Mouse (Mus musculus): ENCODE measurements around the gene Gnat1.

Gene Gnat1

DNA sequence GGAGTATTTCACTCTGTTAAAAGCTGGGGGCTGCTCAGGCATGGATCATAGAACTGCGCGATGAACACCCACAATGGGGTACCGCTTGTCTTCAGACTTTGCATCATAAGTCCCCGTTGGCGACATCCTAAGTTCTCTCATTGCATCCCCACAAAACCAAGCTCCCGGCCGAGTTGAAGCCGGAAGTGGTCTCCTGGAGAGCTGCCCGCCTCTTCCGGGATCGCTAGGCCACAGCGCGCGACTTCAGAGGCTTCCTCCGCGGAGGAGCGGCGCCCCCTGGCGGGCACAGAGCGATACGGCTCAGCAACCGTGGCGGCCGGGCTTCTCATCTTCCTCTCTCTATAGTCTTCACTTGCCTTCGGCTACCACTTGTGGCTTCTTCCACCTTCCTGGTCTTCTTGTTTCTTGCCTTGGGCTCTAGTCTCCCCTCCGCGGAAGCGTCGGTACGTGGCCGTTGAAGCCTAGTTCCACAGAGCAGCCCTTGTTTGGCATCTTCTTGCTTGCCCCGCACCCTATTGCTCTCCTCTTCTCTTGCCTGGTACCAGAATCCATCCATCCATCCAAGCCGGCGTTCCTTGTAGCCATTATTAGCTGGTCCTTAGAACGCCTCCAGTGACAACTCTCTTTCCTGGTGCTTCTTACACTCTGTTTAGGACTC is 34.9 kb downstream of the Gnat1 start:
- peak; percentile 88 for DNase-seq (ENCODE audit: low spot score)

GRCm38 (mm10) chr9:107643544-107644214 is 35.8 kb downstream of the Gnat1 start:
- DNase-seq (ENCODE audit: low spot score), result no peak

- DNase-seq (ENCODE audit: low spot score), result no peak
Measured at GRCm38 (mm10) chr9:107641666-107642065, 37.8 kb downstream of the Gnat1 start.

DNA sequence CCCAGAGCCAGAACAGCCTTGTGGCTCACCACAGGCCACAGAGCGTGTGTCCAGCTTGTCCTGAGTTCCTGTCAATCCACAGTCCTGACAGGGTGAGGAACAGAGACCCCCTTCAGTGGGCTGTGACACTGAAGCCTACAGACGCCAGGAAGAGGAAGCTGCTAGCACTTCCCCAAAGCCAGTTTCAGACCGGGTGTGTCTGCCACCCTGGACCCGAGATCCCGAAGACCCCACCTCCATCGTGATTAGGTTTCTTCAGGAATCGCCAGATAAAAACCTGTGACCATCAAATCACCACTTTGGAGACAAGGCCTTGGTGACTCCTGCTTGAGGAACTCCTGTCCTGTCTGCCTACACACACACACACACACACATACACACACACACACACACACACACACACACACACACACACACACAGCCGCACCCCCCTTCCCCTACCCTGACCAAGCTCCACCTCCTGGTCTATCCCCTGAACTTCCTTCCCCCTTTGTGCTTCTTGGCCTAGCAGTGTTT is 39.2 kb downstream of the Gnat1 start:
- DNase-seq (ENCODE audit: low spot score), result no peak

DNA sequence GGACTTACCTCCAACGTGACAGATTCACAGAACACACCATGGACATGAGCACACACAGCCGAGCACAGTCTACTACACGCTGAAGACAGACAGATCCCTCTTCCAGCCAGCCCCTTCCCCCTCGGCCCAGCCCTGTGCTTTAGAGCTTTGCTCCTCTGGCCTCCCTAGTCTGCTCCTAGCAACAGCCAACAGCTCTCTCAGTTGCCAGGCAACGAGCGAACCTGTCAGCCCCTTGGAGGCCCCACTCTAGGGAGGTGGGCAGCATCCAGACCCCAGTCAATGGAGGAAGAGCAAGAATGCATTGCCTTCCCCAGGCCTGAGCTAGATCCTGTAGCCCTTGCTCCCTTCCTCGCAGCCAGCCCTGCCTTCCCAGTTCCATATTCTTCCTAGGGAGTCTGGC is 42.4 kb downstream of the Gnat1 start:
- DNase-seq (ENCODE audit: low spot score), result no peak

- peak; percentile 99 for DNase-seq (ENCODE audit: low spot score)
Measured at GRCm38 (mm10) chr9:107635279-107636028, 44.1 kb downstream of the Gnat1 start, which contains the start of gene Gnai2. TSS of gene Gnai2 (minus strand) at chr9:107635367.

GRCm38 (mm10) chr9:107634406-107635278 is 44.9 kb downstream of the Gnat1 start:
- DNase-seq (ENCODE audit: low spot score), result no peak

DNA sequence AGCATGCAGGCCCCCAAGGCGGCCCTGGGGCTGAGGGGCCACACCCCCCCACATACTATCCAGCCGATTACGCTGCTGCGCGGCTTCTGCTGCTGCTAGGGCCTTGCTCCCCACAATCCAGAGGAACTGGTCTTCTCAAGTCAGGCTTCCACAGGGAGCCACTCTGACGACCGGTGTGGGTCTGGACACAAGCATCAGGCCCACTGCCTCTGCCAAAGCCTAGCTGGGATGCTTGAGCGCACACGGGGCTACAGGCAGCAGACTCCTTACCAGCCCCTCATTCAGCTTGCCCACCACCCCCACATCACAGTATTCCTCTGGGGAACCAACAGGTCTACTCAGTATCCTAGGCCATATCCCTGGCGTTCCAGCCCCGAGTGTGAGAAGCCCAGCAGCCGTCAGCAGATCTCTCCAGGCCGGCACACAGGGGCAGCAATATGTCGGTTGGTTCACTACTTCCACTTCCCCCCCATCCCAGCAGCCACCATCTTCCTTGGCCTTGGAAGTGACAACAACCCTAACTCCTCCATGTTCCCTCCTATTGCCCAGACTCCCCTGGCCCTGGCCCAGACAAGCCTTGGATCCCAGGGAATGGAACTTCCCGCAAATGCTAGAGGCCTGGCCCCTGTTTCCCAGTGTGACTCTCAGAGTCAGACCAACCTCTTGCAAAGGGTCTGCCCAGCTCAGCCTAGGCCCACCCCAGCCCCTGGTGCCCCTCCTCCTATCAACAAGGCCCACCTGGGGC is 45.7 kb downstream of the Gnat1 start:
- DNase-seq (ENCODE audit: low spot score), result peak; percentile 66

- DNase-seq (ENCODE audit: low spot score), result peak; percentile 87
Measured at GRCm38 (mm10) chr9:107633091-107633660, 46.3 kb downstream of the Gnat1 start.

DNA sequence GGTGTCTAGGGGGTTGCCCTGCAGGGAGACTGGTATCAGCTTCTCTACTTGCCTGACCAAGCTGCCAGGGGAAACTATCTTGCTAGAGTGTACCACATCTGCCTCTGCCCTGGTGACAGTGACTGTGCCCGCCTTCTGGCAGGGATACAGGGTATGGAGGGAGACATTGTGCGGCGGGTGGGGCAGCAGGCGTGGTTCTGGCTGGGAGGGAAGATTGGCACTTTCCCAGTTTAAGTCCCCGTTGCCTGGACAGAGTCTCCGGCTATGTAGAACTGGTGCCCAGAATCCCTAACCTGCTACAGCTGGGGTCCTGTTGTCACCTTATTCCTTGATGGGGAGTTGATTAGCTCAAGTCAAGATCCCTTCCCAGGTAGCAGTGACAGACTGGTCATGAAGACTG is 47.0 kb downstream of the Gnat1 start:
- DNase-seq (ENCODE audit: low spot score), result no peak

GRCm38 (mm10) chr9:107631861-107632260 is 47.7 kb downstream of the Gnat1 start:
- no peak for DNase-seq (ENCODE audit: low spot score)

- no peak for DNase-seq (ENCODE audit: low spot score)
Measured at GRCm38 (mm10) chr9:107631311-107631826, 48.1 kb downstream of the Gnat1 start.

- no peak for DNase-seq (ENCODE audit: low spot score)
Measured at GRCm38 (mm10) chr9:107630576-107630975, 48.9 kb downstream of the Gnat1 start.

GRCm38 (mm10) chr9:107629901-107630425 is 49.5 kb downstream of the Gnat1 start:
- DNase-seq (ENCODE audit: low spot score), result no peak

GRCm38 (mm10) chr9:107629411-107629730 is 50.1 kb downstream of the Gnat1 start:
- no peak for DNase-seq (ENCODE audit: low spot score)

- no peak for DNase-seq (ENCODE audit: low spot score)
Measured at GRCm38 (mm10) chr9:107628721-107629410, 50.6 kb downstream of the Gnat1 start.

GRCm38 (mm10) chr9:107627387-107628255 is 51.9 kb downstream of the Gnat1 start:
- DNase-seq (ENCODE audit: low spot score), result no peak

DNA sequence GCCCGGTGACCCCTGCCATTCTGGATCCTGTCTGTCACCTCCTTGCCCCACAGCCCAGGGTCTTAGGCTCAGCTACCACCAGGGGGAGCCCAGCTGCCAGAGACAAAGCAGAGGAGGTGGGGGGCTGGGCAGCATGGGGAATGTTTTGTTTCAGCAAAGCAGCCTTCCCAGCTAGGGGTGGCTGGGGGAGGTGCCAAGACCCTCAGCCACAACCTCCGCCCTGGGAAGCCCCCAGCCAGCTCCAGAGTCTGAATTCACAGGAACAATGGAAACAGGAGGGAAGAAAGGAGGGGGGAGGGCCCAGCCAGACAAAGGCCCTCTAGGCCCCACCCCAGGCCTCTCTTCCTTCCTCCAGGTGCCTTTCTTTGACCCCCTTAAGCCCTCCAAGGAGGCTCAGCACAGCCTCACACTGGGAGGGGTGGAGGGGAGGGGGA is 52.7 kb downstream of the Gnat1 start:
- peak; percentile 81 for DNase-seq (ENCODE audit: low spot score)

Measured in yolk sac, embryonic 10.5 days (tissue).